Mouse (Mus musculus): ENCODE results near the gene Id2. TPM values are rescaled to one million over a fixed set of nuclear protein-coding genes. Genes with fewer than 3 reads are reported as not detected.

The Id2 gene
- polyA plus RNA-seq, 1 experiment, result 327 TPM

- DNase-seq (ENCODE audit: low spot score), result no peak
These were observed 7.6 kb upstream of the Id2 start for GRCm38 (mm10) chr12:25104541-25104940.

- DNase-seq (ENCODE audit: low spot score), result no peak
These were observed 7.0 kb upstream of the Id2 start for GRCm38 (mm10) chr12:25103911-25104310.

GRCm38 (mm10) chr12:25101389-25101788 is 4.4 kb upstream of the Id2 start:
- no peak for DNase-seq (ENCODE audit: low spot score)

DNA sequence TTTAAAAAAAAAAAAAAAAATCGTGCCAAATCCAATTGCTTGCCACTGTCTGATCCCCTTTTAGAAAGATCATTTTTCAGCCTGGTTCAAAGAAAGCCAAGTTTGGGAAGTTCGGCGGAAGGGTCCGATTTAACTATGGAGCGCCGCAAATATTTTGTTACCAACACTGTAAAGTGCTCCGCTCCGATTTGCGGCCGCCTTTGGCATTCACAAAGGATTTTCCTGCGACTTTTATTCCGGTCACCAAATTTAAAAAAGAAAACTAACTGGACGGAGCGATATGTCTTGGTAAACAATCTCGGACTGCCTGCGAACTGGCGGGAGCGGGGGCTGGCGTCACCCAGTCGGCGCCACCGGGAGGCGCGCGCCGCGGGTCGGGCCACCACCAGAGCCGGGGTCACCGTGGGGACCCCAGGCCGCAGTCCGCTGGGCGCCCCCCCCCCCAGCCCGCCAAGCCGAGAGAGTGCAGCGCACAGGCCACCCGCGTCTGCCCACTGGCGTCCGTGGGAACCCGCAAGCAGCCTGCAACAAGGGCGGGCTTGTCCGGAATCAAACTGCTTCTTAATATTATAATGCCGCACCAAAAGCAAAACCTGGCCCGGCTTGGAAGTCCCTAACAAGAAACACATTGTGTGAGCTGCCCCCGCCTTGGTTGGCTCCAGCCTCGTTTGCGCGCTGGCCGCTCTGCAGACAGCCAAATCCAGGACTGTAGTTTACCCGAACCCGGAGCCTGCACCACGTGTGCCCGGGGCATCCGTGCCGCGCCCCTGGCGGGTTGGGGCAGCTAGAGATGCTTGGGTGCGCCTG is 3.7 kb upstream of the Id2 start:
- DNase-seq (ENCODE audit: low spot score), result peak; percentile 65

- peak; percentile 59 for DNase-seq (ENCODE audit: low spot score)
These were observed 2.8 kb upstream of the Id2 start for GRCm38 (mm10) chr12:25099563-25100408.

DNA sequence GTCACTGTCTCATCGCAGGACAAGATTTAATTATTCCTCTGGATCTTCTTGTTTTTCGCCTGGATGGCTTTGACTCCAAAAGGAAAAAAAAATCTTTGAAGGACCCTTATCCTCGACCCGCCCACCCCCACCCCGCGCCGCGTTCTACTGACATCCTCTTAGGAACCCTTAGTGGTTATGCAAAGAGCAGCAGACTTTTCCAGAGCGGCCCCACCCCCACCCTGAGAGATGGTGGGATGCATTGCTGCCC is 2.3 kb upstream of the Id2 start:
- peak; percentile 39 for DNase-seq (ENCODE audit: low spot score)

DNA sequence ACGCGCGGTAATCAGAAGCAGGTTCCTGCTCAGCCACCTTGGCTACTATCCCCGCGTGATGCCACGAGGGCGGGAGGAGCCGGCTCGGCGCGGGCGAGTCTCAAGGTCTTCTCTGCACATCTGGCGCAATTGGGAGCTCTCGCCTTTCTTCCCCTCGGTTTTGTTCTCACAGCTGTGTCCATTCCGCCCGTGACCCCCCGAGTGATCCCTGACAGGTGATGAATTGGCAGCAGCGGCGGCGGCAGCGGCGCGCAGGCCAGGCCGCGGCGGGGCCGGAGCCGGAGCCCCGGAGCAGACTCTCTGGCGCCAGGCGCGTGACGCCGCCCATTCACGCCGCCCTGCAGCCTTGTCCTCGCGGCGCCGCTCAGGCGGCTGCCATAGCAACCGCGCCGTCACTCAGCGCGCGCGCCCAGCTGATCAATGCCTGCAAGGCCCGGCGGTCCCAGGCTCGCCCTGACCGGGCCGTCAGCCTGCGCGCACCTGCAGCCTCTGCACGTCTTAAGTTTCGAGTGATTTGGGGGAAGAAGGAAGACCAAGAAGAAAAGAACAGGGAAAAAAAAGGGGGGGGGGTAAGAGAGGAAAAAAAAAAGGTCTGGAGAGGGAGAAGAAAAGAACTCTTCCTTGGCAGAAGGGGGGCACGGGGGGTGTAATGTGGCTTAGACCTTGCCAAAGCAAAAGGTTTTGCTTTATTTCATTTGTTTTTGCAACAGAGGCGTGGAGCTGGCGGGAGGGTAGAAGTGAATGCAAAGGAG is 1.8 kb upstream of the Id2 start:
- DNase-seq (ENCODE audit: low spot score), result peak; percentile 94

GRCm38 (mm10) chr12:25098161-25098550 is 1.2 kb upstream of the Id2 start:
- DNase-seq (ENCODE audit: low spot score), result no peak

DNA sequence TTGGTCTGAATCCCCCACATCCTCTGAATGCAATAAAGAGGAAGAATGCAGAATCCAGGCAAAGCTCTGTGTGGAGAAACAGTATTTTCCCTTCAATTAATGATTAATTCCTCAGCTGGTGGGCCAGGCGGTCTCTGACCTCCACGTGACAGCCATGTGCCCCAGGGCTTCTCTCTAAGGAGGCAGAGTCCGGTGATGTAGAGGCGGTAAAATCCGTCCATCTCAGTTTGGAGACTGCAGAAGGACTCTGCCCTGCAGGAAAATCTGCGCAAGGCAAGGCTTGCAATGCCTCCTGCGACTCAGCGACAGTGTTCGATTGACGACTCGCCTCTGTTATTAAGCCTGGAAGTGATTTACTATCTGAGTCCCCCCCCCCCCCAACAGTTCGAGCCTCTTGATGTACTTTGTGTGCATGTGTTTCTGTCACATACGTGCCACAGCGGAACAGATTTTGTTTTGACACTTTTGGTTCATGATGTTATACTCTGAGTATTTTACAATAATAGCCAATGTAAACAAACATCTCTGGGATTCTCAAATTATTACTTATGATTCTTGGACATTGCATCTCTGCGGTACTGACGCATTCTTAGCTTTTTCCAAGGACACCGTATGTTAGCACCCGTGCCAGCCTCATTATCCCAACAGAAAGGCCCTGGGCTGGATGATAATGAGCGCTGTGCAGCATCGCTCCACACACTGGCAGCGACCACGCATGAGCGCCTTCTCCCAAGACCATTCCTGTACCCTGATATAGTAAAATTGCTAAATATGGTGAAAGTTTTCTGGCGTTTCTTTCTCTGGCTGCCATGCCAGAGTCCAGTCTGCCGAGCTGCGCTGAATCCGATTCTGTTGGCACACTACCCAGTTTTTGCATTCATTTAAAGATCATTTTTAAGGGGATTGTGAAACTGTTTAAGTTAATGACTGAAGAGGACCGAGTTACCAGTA is 545 bp upstream of the Id2 start:
- peak; percentile 36 for DNase-seq (ENCODE audit: low spot score)

DNA sequence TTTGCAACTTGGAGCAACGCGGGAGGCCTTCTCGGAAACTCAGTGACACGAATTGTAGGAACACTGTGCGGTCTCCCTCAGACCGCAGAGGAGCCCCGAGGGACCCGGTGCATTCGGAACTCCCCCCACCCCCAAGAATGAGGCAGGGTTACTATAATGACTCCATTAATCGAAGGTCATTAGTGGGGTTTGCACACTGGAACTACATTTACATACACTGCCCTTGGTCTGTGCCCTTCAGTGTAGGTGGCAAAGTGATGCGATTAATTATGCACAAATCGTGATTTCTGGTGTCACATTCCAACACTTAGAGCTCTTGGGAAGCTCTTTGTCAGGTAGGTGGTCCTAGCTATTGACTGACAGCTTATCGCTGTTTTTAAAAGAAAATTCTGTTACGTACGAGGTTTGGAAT is 294 bp downstream of the Id2 start:
- peak; percentile 33 for DNase-seq (ENCODE audit: low spot score)

DNA sequence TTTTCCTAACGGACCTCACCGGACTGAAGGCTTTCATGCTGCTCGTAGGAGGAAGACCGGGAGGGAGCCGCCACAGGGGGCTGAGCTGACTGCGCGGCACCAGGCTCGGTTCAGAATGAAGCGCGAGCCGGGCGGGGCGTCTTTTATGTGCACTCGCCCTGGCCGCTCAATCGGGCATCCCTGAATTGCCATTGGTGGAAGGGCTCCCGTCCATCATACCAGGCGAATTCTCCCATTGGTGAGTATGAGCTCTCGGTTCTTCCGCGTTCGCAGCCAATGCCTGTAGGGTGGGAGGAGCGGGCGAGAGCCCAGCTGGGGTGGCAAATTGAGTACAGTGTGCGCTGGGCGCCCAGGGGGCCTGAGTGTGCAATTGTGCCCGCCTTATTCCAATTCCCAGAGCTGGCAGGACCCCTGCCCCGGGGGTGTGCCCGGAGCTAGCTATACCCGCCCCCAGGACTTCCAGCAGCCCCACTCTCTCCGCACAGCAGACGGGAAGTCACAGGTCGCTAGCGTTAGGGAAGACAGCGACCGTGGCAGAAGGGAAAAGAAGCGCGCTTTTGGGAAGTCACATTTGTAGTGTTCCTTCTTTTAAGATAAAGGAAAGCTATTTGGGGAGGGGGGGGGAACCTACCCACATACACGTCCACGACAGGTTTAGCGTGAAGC is 833 bp downstream of the Id2 start:
- peak; percentile 100 for DNase-seq (ENCODE audit: low spot score)

DNA sequence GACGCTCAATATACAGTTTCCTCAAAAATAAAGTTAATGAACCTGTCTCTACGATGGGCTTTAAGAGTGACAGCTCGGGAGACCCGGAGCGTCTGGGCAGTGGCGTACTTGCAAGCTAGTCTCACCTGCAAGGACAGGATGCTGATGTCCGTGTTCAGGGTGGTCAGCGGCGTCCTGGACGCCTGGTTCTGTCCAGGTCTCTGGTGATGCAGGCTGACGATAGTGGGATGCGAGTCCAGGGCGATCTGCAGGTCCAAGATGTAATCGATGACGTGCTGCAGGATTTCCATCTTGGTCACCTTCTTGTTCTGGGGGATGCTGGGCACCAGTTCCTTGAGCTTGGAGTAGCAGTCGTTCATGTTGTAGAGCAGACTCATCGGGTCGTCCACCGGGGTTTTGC is 1.4 kb downstream of the Id2 start:
- no peak for DNase-seq (ENCODE audit: low spot score)

- DNase-seq (ENCODE audit: low spot score), result peak; percentile 30
These were observed 2.1 kb downstream of the Id2 start for GRCm38 (mm10) chr12:25094621-25095521.

DNA sequence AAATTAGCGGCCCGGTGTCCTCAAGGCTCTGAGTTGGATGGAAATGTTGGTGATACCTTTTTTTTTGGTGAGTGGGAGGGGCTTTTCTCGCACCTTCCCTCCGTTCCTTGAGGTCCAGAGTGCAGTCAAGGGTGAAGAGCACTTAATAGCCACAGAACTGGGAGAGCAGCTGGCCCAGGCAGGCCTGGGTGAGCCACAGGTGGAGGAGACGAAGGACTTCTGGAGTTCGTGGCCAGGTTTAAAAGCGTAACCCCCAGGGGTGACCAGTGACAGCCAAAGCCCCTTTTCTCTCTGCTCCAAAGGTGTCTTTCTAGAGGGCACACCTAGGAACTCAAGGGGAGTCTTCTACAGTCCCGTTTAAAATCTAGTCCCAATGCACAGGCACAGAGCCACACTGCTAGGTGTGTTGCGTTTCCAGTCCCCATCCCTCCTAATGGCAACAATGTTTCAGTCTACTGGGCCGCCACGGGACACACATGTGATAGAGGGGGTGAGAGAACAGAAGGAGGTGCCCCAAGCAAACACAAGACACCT is 3.6 kb downstream of the Id2 start:
- peak; percentile 41 for DNase-seq (ENCODE audit: low spot score)

- DNase-seq (ENCODE audit: low spot score), result peak; percentile 67
These were observed 4.2 kb downstream of the Id2 start for GRCm38 (mm10) chr12:25092751-25093211.

DNA sequence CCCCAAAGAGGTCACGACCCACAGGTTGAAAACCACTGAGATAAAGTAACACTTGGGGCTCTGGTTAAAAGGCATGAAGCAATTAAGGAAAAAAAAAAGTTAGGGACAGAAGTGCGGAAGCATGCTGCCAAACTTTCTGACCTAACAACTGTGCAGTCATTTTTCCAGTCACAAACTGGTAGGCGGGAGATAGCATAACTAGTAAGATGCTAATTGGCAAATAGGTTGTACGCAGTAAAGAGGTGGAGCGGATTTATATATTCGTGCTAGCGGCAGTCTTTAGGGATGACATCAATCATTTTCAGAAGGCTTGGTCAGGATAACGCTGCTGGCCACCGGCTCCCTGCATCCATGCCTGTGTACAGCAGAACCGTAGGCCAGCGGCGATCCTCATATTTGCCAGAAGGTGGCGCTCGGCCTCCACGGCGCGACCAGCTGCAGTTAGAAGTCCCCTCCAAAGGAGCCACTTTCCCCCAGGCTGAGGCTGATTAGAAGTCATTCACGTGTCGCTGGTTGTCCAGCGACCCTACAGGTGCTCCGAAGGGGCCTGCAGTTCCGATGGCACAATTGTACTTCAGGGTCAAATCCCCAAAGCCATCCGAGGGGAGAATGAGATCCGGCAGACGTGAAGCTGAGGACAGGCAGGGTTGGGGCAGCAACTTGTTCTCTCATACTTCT is 4.8 kb downstream of the Id2 start:
- DNase-seq (ENCODE audit: low spot score), result peak; percentile 82

DNA sequence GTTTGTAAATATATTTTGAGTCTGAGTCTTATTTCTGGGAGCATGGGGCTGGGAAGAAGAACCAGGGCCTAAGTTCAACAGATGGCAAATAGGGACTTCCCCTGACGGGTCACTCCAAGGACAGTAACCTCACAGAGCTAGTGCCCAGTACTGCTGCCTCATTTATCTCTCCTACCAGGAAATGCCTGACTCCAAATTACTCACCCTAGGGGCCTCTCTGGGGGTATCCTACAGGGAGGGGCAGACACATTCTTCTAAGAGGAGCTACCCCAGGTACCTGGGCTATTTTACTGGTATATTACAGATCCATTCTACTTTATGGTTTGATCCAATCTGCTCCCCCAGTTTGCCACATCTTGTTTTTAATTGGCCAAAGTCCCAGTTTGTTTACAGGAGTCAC is 7.5 kb downstream of the Id2 start:
- no peak for DNase-seq (ENCODE audit: low spot score)

DNA sequence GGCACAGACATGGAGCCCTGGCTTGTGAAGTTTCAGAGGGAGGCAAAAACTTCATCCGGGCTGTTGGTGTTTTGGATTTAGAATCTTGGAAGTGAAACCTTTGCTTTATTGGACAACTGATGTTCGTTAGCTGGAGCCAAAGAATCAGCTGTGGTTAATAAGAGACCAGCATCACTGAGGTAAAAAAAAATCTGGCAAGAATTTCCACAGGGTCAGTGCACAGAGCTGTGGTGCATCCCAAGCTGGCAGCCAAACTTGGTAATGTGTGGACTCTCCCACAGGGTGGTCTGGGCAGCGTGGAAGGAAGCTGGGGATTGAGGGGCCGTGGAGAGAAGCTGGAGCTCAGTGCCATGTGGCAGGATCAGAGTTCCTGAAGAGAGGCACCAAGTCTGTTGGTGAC is 10.0 kb downstream of the Id2 start:
- no peak for DNase-seq (ENCODE audit: low spot score)
